Mouse (Mus musculus) heart, postnatal 4 days (tissue): Measurements from ENCODE around the gene Gucd1. TPM values are rescaled to one million over a fixed set of nuclear protein-coding genes. Genes with fewer than 3 reads are reported as not detected.
"Not testable (repeated sequence)": the region's sequence is repeated elsewhere in the genome, so short reads cannot be mapped to it uniquely, and the experiment has no call there.

Source experiments
- DNase-seq: peaks from one replicate; pipeline ENCODE4 v3.0.0; 2021
- total RNA-seq, 2 experiments: library from RNA; stranded (reverse); gene quantifications; 2 replicates each; pipeline ENCODE4 v1.2.3; 2021

The Gucd1 gene
- 10 to 100 TPM; 36.4 to 42.8 TPM for total RNA-seq

GRCm38 (mm10) chr10:75517758-75518143 lies at the start of gene Gucd1:
Gucd1 (minus strand) TSS chr10:75517972.
- peak; percentile 98 for DNase-seq

DNA sequence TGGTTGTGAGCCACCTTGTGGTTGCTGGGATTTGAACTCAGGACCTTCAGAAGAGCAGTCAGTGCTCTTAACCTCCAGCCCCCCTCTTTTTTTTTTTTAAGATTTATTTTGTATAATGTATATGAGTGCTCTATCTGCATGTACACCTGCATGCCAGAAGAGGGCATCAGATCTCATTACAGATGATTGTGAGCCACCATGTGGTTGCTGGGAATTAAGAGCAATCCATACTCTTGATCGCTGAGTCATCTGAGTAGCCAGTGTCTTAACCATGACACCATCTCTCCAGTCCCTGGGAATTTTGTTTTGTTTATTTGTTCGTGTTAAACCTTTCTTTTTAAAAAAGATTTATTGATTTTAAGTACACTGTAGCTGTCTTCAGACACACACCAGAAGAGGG lies 49.0 kb upstream of the Gucd1 start:
- not testable (repeated sequence) for DNase-seq

- DNase-seq: no peak
These were observed 48.5 kb upstream of the Gucd1 start for GRCm38 (mm10) chr10:75566321-75566720.

GRCm38 (mm10) chr10:75565906-75566305 lies 48.1 kb upstream of the Gucd1 start:
- no peak for DNase-seq

DNA sequence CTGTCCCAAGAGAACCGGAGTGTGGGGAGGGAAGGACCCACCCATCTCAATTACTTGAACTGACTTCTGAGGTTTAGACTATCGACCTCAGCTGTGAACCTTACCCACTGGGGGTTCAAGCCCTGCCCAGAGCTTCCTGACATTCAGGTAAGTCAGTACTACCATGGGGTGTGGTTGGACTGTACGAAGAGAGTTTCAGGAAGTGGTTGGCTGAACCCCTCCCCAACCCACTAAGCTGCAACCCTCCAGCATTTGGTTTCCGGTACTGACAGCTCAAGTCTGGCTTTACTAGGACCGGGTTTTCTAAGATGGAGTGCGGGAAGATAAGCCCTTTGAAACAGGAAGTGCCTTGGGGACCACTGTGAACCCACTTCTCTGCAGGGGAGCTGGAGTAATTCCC lies 47.7 kb upstream of the Gucd1 start:
- DNase-seq: no peak

GRCm38 (mm10) chr10:75564687-75565265 lies 47.0 kb upstream of the Gucd1 start:
- DNase-seq: no peak

GRCm38 (mm10) chr10:75562596-75562995 lies 44.8 kb upstream of the Gucd1 start:
- no peak for DNase-seq

DNA sequence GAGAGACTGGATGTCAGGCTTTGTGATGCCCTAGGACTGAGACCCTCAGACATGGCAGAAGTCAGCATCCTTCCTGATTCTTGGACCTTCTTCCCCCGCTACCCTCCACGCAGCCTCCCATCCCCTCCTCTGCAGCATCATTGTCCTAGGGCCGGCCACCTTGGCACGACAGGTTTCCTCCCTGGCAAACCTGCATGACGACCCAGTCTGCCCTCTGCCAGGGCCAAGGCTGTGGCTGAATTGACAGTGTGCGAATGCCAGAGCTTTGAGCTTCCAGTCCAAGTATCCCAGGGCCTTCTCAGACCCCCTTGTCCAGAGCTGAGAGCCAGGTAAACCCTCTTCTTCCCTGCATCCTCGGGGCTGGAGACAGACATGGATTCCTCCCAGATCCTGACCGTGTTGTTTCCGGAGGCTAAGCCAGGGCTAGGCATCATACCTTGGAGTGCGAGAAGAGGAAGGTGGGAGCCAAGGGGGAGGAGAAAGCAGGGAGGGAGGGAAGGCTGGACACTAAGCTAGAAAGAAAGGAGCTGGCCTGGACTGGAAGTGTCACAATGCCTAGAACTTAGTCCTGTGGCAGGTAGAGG lies 43.4 kb upstream of the Gucd1 start, which contains the start of gene Ggt1:
Ggt1 (plus strand) TSS at position 534 of the 584 bp plus-strand sequence.
- DNase-seq: no peak

DNA sequence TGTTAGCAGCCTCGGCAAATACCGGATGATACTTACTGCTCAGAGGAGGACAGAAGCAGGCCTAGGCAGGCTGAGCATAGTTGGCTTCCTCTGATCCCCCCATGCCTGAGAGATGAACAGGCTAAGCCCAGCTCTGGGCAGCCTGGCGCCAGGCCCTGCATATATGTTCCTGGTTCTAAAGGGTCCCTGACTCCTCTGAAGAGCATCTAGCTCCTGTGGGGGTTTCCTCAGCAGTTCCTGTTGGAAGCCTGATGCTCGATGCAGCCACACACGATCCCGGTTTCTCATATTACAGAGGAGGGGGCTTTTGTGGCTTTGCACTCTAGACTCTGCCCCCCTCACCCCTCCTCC lies 42.8 kb upstream of the Gucd1 start:
- no peak for DNase-seq

GRCm38 (mm10) chr10:75559676-75560548 lies 42.1 kb upstream of the Gucd1 start, which contains the start of gene Lrrc75b:
Lrrc75b (minus strand) TSS chr10:75560330.
- DNase-seq: peak; percentile 71

GRCm38 (mm10) chr10:75559041-75559675 lies 41.4 kb upstream of the Gucd1 start:
- no peak for DNase-seq

DNA sequence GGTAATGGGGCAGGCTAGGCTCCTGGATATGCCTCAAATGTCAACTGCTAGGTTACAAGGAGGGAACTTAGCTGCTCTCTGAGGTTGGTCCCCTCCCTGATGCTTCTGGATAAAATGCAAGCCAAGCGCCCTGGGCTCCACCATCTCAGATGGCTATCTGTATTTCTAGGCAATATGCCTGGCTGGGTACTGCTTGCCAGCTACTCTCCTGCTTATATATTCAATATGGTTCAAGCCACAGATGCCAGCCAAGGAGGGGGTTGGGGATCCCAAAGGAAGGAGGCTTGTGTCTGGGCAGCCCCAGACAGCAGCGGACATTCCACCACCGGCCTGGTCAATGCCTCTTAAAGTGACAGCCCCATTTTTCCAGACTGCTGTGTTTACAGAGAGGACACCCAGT lies 40.7 kb upstream of the Gucd1 start:
- DNase-seq: no peak

GRCm38 (mm10) chr10:75556026-75556425 lies 38.3 kb upstream of the Gucd1 start:
- DNase-seq: peak; percentile 46

DNA sequence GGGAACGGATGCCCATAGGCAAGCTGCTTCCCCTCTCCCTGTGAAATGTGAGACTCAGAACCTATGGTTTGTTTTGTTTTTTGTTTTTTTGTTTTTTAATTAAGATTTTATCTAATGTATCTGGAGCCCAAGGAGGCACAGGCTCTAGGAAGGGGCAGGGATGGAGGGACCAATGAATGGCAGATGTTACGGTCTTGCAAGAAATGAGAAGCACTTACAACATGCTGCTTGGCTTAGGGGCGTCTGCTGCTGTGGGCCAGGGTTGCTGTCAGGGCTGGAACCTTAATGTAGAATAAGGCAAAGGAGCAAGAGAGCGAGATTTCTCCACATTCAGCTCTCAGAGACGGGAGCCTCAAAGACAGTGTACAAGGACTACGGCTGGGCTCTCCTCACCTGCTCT lies 37.8 kb upstream of the Gucd1 start:
- DNase-seq: no peak

DNA sequence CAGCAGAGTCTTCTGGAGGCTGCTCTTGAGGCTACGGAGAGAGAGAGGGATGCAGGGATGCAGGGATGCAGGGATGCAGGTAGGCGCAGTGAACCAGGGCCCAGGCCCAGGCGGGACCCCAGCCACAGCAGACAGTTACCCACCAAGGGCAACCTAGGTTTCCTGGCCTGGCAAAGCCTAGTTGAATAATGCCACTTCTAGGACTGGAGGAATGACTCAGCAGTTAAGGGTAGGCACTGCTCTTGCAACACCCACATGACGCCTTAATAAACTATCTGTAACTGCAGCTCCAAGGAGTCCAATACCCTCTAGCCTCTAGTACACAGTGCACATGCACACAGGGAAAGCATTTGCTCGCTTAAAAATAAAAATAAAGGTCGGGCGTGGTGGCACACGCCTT lies 36.3 kb upstream of the Gucd1 start:
- DNase-seq: no peak

DNA sequence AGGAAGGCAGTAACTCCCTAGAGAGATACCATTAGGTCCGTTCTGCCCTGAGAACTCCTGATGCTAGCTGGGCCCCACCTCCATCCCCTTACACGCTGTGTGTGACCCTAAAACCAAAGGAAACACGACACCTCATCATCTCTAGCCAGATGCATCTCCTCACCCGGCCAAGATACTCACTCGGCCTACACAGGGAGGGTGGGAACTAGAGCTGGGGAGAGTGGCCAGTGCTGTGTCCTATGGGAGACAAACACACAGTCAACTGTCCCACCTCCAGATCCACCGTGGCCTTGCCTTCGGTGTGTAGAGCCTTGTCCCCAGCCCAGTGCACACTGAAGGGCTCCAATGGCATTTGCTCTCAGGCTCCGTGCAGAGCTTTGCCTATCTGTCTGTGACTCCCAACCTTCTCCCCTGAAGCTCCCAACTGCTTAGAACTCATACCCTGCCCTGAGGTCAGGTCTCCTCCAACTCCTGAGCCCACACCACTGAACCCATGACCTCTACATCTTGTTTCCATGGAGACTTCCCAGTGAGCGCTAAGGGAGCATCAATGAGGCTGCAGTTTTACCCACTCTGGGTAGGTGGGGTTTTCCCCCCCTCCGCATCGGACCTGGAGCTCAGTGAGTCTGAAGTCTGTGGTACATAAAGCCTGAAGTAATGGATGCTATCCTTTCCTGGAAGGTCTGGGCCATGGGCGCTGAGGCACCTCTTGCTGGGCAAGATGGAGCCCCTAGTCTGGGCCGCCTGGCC lies 35.1 kb upstream of the Gucd1 start:
- DNase-seq: no peak

DNA sequence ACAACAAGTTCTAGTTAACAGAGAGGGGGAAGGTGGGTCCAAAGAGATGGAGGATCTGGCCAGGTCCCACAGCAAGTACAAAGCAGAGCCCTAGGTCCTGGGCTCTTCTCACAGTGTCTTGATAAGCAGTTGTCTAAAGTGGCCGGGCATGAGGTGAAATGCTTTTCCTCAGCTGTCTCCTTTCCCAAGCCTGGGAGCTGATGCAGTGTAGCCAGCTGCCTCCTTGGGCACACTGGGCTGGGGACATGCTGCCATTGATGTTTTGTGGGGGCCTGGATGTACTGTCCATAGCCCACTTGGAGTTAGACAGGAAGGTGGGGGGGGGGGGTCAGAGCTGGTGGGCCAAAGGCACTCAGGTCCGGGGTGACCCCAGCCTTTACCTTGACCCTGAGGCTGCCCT lies 34.3 kb upstream of the Gucd1 start:
- DNase-seq: no peak

DNA sequence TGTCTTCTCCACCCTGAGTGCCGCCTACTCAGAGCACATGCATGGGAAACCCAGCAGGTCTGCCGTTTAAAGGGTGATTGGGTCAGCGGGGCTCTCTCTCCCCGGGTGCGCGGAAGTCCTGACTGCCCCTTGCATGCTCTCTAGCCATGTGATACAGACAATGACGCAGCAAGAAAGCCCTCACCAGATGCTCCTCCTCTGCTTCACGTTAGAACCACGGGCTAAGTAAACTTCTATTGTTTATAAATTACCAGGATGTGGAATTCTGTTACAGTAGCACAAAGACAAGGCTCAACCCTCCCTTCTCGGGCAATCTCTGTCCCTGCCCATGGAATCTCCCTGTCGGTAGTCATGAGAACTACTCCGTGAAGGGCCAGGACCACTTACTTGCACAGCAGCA lies 33.4 kb upstream of the Gucd1 start:
- no peak for DNase-seq

DNA sequence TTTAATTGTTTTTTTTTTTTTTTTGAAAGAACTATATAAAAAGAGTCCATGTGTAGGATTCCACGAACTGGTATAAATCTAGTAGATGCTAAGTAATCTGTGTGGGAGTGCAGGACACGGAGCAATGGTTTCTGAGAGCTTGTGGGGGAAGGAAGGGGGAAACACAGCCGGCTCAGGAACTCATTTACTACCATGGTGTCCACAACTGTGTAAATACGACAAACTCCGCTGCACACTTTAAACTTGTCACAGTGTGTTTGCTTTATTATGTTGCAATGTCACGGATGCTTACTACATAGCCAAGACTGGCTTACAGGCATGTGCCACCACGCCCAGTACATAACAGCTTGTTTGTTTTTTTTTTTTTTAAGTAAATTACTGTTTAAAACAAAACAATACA lies 32.1 kb upstream of the Gucd1 start:
- DNase-seq: no peak

- no peak for DNase-seq
These were observed 30.7 kb upstream of the Gucd1 start for GRCm38 (mm10) chr10:75548486-75548885.

DNA sequence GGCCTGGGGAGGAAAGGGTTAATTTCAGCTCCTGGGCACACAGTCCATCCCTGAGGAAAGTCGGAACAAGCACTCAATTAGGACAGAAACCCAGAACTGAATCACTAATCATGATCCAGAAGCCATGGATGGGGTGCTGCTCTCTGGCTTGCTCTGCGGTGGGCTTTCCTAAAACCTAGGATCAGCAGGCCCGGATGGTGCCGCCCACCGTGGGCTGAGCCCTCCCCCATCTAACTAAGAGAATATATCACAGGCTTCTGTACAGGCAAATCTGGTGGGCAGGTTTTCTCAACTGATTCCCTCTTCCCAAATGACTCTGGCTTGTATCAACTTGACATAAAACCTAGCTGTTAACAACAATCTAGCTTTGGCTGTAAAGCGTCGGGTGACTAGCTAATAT lies 30.1 kb upstream of the Gucd1 start:
- no peak for DNase-seq

DNA sequence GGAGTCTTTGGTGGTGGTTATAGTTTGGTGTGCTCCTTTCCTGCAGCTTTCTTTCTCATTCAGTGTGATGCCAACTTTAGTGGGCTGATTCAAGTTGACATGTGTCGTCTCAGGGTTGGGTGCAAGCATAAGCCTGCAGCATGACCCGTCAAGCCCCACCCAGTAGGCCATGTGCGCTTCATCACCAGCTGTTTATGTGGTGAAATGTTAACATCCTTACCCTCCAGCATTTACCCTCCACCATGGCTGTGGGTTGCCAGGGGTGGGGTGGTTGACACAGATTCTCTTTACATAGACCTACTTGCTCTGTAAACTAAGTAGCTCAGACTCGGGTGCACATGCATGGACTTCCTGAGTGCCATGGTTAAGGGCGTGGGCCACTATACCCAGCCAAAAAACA lies 18.4 kb upstream of the Gucd1 start:
- no peak for DNase-seq

- no peak for DNase-seq
These were observed 17.7 kb upstream of the Gucd1 start for GRCm38 (mm10) chr10:75535423-75535822.
